Mouse (Mus musculus) layer of hippocampus, adult 11-12 months (tissue): ENCODE measurements around the gene Smyd3.
"Not testable (repeated sequence)": the region's sequence is repeated elsewhere in the genome, so short reads cannot be mapped to it uniquely, and the experiment has no call there.

Experiments
- DNase-seq: peaks from one replicate; pipeline ENCODE4 v3.0.0; 2022; ENCODE audit warnings: low spot score

Gene Smyd3

DNA sequence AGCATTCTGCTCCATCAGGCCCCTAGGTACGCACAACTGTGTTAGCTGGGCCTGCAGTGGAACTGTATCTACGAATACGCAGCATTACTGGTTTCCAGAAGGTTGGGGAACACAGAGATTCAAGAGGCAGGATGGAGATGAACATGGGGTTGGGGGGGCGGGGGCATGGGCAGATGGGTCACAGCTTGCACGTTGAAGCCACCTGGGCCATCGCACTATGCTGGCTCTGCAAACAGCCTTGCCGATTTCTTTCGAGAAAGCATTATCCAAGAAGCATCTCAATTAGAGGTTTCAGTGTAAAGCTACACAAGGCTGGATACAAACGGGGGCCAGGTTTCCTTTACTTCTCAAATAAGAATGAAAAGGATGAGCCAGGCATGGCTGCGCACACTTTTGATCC is 348.7 kb downstream of the Smyd3 start:
- DNase-seq = no peak

GRCm38 (mm10) chr1:179164219-179164618 is 353.6 kb downstream of the Smyd3 start:
- not testable (repeated sequence) for DNase-seq

GRCm38 (mm10) chr1:179162752-179163151 is 355.1 kb downstream of the Smyd3 start:
- DNase-seq = not testable (repeated sequence)

- DNase-seq = no peak
Observed at GRCm38 (mm10) chr1:179161947-179162346, 355.9 kb downstream of the Smyd3 start.

- DNase-seq = no peak
Observed at GRCm38 (mm10) chr1:179160697-179161096, 357.1 kb downstream of the Smyd3 start.

GRCm38 (mm10) chr1:179152376-179152775 is 365.5 kb downstream of the Smyd3 start:
- DNase-seq = no peak

GRCm38 (mm10) chr1:179151275-179151674 is 366.6 kb downstream of the Smyd3 start:
- DNase-seq = no peak

GRCm38 (mm10) chr1:179149468-179150140 is 368.2 kb downstream of the Smyd3 start:
- no peak for DNase-seq

DNA sequence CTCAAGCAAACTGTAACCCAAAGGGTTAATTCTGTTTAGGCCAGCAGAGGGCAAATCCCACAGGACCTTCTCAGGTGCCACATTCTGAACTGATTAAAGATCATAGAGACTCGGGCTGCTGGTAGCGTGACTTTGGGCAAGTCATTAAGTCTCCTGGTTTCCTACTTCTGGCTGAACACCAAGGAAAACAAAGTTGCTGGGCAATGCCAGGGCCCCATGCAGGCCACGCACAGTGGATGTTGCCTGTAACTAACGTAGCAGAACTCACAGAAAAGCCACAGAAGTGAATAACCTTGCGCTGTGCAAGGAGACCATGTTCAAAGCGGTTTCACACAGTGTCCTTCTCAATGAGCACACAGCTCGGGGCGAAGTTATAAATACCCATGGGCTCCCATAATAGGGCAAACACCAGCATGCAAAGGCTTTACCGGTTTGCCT is 371.1 kb downstream of the Smyd3 start:
- DNase-seq = no peak

GRCm38 (mm10) chr1:179143154-179143832 is 374.5 kb downstream of the Smyd3 start:
- no peak for DNase-seq

DNA sequence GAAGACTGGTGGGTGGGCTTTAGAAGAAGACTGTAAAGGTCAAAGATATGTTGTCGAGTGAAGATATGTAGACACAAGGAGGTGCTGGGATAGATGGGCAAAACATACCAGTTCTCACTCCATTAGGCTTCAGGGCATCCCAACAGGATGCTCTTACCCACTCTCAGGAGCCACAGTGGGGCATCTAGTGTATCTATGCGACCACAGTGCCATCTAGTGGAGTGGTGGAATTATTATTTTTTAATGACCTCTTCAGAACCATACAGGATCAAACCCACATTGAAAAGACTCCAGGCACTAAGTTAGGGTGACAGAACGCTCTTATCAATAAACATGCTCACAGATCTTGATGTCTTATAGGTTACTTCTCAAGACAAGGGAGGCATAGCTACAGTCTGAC is 375.7 kb downstream of the Smyd3 start:
- DNase-seq = peak; percentile 62

- no peak for DNase-seq
Observed at GRCm38 (mm10) chr1:179141071-179141650, 376.7 kb downstream of the Smyd3 start.

- no peak for DNase-seq
Observed at GRCm38 (mm10) chr1:179137145-179137477, 380.7 kb downstream of the Smyd3 start.

GRCm38 (mm10) chr1:179136461-179137144 is 381.2 kb downstream of the Smyd3 start:
- peak; percentile 22 for DNase-seq

DNA sequence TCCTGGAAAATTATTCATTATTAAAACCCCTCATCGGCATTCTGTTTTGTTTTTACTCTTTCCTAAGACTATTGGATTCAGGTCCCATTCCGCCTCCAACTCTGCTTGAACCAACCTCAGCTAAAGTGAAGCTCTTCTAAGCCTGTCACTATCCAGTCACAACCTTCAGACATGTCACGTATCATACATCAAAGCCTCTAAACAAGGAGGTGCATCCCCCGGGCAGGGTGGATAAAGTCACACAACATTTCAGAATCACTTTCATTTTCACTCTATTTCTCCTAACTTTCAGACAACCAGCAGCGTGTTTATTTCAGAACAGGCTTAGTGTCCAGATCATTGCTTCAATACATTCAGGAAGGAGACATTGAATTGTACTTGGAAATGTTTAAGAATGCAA is 387.8 kb downstream of the Smyd3 start:
- no peak for DNase-seq

DNA sequence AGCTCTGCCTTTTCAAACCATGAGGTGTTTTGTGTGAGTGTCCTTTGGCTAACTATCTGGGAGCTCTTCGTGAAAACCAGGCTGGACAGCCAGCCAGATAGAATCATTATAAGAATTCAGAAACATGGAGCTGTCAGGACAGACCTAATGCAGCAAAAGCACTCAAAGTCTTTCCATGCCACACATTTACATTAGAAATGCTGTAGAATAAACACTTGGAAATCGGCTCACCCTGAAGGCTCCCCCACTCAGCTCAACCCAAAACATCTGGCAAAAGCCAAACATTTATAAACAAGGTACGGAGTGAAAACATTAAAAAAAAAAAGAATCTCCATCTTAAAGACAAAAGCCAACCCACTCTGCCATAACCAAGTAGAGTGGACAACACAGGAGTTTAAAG is 391.6 kb downstream of the Smyd3 start:
- no peak for DNase-seq

DNA sequence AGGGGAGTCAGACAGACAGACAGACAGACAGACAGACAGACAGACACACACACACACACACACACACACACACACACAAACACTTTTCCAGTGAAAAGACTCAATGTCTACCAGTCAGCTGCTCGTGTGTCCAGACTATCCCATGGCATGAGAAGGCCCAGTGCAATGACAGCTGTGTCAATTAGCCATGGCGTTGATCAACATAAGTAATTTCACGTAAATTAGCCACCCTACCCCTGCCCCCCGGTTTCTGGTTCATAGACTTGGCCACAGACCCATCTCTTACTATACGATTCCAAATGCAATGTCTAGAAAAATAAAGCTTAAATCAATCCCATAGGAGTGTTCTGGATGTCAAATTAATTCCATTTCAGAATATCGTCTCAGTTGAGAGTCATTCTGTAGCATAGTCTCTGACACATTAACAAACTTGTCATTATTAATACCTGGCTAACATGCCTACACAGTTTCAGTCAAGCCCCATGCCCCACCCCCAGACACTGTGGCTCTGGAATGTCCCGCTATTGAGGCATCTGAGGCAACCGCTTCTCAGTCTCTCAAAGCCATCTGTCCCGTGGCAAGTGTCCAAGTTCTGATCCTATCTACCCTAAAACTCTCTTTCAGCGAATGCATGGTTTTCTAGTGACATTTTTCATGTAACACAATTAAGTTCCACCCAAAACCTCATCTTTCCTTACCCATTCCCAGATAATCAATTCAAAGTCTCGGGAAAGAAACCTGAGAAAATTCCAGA is 395.2 kb downstream of the Smyd3 start:
- peak; percentile 44 for DNase-seq

DNA sequence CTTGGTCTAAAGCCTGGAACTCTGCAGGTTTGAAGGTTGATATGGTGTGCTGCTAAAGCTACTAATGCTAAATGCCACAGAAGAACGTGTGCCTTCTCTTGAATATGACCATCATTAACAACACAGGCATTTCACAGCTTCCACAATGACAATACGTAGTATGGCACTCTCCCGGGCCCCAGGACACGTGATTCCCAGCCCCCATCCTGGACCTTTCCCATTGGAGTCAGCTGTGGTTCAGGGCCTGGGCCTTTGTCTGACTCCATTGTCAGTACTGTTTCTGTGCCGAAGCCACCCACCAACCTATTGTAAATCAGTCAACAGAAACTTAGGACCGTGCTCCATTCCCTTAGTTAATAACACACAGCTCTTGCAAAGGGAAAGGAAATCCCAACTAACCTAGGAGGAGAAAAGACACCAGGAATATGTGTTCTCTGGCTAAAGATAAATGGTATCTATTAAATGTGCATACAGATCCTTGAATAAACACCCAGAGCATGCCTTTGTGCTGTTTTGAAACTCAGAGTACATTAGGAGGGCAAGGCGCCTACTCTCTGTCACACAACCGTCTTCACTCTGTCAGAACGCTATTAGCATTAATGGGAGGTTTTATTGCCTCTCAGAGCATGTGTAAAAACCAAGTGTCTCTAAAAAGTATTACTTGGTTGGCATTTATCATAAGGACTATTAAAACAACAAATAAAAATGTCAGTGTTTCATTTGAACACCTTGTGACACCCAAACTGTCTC is 397.4 kb downstream of the Smyd3 start:
- DNase-seq = no peak

- no peak for DNase-seq
Observed at GRCm38 (mm10) chr1:179118673-179119072, 399.2 kb downstream of the Smyd3 start.

DNA sequence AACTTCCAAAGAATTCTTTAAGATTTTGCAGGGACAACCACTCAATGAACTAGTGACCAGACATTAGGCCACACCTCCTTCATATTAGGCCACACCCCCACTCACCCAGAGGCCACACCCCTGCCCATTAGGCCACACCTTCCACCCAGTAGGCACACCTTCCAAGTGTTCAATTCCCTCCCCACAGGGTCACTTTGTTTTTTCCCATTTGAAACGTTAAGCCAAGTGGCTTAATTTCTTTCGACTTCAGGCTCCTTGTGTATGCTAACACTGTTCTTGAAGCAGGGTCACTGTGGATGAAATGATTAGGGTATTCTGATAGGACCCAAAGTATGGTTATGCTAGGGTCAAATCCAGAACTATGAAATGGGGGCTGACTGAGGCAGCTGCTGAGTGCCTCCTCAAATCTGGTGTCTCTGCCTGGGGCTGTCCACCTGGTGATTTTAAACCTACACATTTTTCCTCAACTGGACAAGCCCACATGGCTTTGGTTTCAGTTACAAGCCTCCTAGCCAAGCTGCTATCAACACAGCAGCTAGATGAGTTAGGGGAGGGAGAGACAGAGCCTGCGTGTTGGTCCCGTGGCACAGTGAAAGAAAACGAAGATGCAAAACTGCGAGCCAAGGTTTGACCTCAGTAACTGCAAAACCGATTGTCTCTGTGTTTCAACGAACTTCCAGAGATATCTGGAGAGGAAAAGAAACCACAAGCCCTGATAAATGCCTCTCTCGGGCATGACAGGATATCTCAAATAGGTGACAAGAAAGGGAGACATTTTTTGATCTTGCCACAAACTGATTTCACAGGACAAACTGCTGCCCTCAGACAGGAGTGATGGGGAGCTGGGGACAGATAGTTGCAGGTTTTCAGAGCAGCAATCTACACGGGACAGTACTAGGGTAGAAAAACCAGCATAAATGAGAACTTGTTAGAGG is 400.8 kb downstream of the Smyd3 start:
- no peak for DNase-seq
